Comparison of ENCODE assay signal across 11 mouse cellular contexts in the genomic region with DNA sequence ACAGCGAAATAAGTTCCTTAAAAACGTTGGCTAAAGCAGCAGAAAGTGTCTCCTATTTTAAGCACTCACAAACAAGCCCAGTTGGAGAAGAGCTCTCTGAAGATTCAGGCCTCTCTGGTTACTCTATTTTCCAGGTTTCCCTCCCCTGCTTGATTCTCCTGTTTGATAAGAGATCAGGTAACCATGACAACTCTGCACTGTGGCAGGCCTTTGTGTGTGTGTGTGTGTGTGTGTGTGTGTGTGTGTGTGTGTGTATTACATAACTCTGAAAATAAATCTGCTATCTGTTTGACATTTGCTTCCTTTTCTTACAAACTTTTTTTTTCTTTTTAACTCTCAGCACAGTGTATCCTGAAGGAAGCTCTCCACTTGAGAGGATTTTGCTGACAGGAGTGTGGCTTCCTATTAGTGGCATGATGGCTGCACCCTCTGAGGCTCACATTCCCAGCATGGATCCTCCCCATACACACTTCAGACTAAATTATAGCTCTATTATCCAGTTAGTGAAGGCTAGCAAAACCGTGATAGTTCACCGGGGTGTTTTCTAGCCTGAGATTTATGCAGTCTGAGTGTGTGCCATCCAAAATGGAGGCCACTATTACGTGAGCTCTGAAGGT.
DNase-seq lines count a peak whose midpoint lies in the region; ATAC-seq and TF ChIP-seq lines count a peak whose summit lies in the region.
"Had no signal": no experiment of that assay in that cellular context is flagged by ENCODE, and none has a peak within 500 bp of the region (broad histone marks: within the 10 kb centered on the region; RNA-seq: fewer than 3 reads in every experiment).

No protein-coding gene starts in this region.

- 47% methylated on average over 5 of the region's 5 CpGs for WGBS in lung, embryonic 14.5 days
- 54% methylated on average over 5 of the region's 5 CpGs for WGBS in hindbrain, embryonic 13.5 days
- WGBS in midbrain, postnatal 0 days: 35% methylated on average over 5 of the region's 5 CpGs

- H3K27me3 ChIP-seq in lung, embryonic 14.5 days (ENCODE audit: insufficient read depth, low read length): no peaks in the 10 kb centered on the region
- H3K27me3 ChIP-seq in hindbrain, embryonic 13.5 days: no peaks in the 10 kb centered on the region
- no peaks in the 10 kb centered on the region for H3K27me3 ChIP-seq in midbrain, postnatal 0 days (ENCODE audit: insufficient read depth, low read length)

- no peaks in the 10 kb centered on the region for H3K36me3 ChIP-seq in lung, embryonic 14.5 days (ENCODE audit: insufficient read depth)
- H3K36me3 ChIP-seq in hindbrain, embryonic 13.5 days: no peaks in the 10 kb centered on the region
- H3K36me3 ChIP-seq in midbrain, postnatal 0 days (ENCODE audit: insufficient read depth, low read length): no peaks in the 10 kb centered on the region

- no peak overlapping the region for H3K27ac ChIP-seq in lung, embryonic 14.5 days (ENCODE audit: low read depth)
- H3K27ac ChIP-seq in hindbrain, embryonic 13.5 days: peak overlapping the region; percentile 48; the same call in 1 of the 2 replicates
- H3K27ac ChIP-seq in midbrain, postnatal 0 days (ENCODE audit: low read depth, low read length): no peak overlapping the region

- no peak overlapping the region for H3K9ac ChIP-seq in lung, embryonic 14.5 days
- no peak overlapping the region for H3K9ac ChIP-seq in hindbrain, embryonic 13.5 days
- H3K9ac ChIP-seq in midbrain, postnatal 0 days (replicated peaks; ENCODE audit: low read length, poor library complexity, severe bottlenecking): no peak overlapping the region
- H3K9ac ChIP-seq: liver, postnatal 0 days had no signal

- no peaks in the 10 kb centered on the region for H3K9me3 ChIP-seq in lung, embryonic 14.5 days (ENCODE audit: low read depth, low read length)
- no peaks in the 10 kb centered on the region for H3K9me3 ChIP-seq in hindbrain, embryonic 13.5 days
- no peaks in the 10 kb centered on the region for H3K9me3 ChIP-seq in midbrain, postnatal 0 days (ENCODE audit: low read length)

- H3K4me1 ChIP-seq in lung, embryonic 14.5 days (ENCODE audit: insufficient read depth): no peaks in the 10 kb centered on the region
- peaks cover 18% of the 10 kb centered on the region for H3K4me1 ChIP-seq in hindbrain, embryonic 13.5 days (replicated peaks)
- peaks cover 9% of the 10 kb centered on the region for H3K4me1 ChIP-seq in midbrain, postnatal 0 days (ENCODE audit: insufficient read depth, low read length)

- TF ChIP-seq CTCF in lung, embryonic 14.5 days (IDR thresholded peaks at IDR 0.05; ENCODE audit: low read depth): no peak
- TF ChIP-seq CTCF in midbrain, postnatal 0 days (IDR thresholded peaks at IDR 0.05): no peak

- no peak overlapping the region for H3K4me3 ChIP-seq in lung, embryonic 14.5 days (ENCODE audit: low read depth, low read length)
- H3K4me3 ChIP-seq in hindbrain, embryonic 13.5 days: no peak overlapping the region
- no peak overlapping the region for H3K4me3 ChIP-seq in midbrain, postnatal 0 days (ENCODE audit: low read depth, low read length)

- no peak overlapping the region for H3K4me2 ChIP-seq in lung, embryonic 14.5 days
- H3K4me2 ChIP-seq in hindbrain, embryonic 13.5 days: no peak overlapping the region
- no peak overlapping the region for H3K4me2 ChIP-seq in midbrain, postnatal 0 days (ENCODE audit: low read depth, low read length, poor library complexity, severe bottlenecking)

- no peak for ATAC-seq in lung, embryonic 14.5 days (ENCODE audit: insufficient read depth)
- peak; percentile 61; the same call in 1 of the 2 replicates for ATAC-seq in hindbrain, embryonic 13.5 days (ENCODE audit: low FRiP score)
- peak; percentile 52; the same call in 1 of the 2 replicates for ATAC-seq in midbrain, postnatal 0 days (ENCODE audit: low FRiP score)
- ATAC-seq: liver, postnatal 0 days had no signal

- peak; percentile 25 for DNase-seq in lung, embryonic 14.5 days
- no peak for DNase-seq in lung, postnatal 25 days (ENCODE audit: low spot score)
- DNase-seq in embryo, embryonic 10.5 days (ENCODE audit: low spot score): peak; percentile 51
- peak; percentile 53 for DNase-seq in midbrain, postnatal 0 days (ENCODE audit: low spot score)
- no peak for DNase-seq in thymus, postnatal 0 days (ENCODE audit: low spot score)
- no peak for DNase-seq in left cerebral cortex, postnatal 4 days
- DNase-seq: cerebellum, adult 11-12 months; heart, postnatal 14 days; liver, postnatal 0 days; spleen, adult 18-20 months had no signal

- intact Hi-C loops in left cerebral cortex, postnatal 4 days (cut with DNase I): no loop called here

Comparison
In these comparisons a context has a peak if more than half of its experiments do, and no peak if none do; other contexts are left out.
1. DNase-seq: peak in lung, embryonic 14.5 days (single experiment), embryo, embryonic 10.5 days (single experiment) and midbrain, postnatal 0 days (single experiment); none in lung, postnatal 25 days (single experiment), thymus, postnatal 0 days (single experiment) and left cerebral cortex, postnatal 4 days (single experiment).